Mouse (Mus musculus): ENCODE data around the gene Fam166a.
A peak's percentile ranks its signal among the peaks of the same experiment; 100 is the strongest.

Fam166a gene

GRCm38 (mm10) chr2:25223681-25224491 lies 5.3 kb downstream of the Fam166a start:
- peak; percentile 85 for DNase-seq

DNA sequence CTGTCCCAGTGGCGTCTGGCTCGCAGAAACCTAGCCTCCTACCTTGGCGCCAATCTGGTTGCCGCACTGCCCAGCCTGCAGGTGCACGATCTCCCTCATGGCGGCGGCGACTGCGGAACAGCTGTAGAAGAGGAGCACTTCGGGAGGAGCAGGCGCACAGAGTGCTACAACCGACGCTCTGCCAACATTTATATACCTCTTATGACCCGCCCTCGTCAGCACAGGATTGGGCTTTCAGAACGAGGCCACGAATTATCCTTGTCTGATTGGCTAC lies 5.9 kb downstream of the Fam166a start, which contains the start of gene Tubb4b:
TSS of gene Tubb4b (minus strand) at position 211 of the 274 bp plus-strand sequence.
- no peak for DNase-seq

- DNase-seq, result peak; percentile 100
Observed at GRCm38 (mm10) chr2:25224766-25225752, 6.5 kb downstream of the Fam166a start.

GRCm38 (mm10) chr2:25225811-25226379 lies 7.3 kb downstream of the Fam166a start:
- DNase-seq, result no peak

- DNase-seq, result no peak
Observed at GRCm38 (mm10) chr2:25226864-25227263, 8.3 kb downstream of the Fam166a start.

GRCm38 (mm10) chr2:25227406-25227805 lies 8.9 kb downstream of the Fam166a start:
- DNase-seq, result no peak

- peak; percentile 94 for DNase-seq
Observed at GRCm38 (mm10) chr2:25228431-25228889, 9.9 kb downstream of the Fam166a start.

- DNase-seq, result no peak
Observed at GRCm38 (mm10) chr2:25228995-25229530, 10.5 kb downstream of the Fam166a start.

DNA sequence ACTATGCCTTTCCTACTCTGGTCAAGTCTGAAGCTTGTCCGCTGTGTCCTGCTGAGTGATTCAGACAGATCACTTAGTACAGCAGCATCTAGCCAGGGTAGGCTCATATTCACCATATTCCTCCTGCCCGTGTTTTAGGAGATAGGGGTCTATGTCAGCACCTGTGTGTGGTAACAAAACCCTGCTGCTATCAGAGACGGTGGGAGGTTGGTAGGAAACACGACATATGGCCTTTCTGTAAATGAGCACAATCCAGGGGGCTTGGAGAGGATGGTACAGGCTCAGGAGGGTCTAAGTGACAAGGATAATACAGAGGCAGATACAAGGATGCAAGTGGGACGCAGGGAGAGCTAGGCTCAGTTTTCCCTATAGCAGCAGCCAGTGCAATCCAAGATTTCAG lies 11.0 kb downstream of the Fam166a start:
- DNase-seq, result no peak

DNA sequence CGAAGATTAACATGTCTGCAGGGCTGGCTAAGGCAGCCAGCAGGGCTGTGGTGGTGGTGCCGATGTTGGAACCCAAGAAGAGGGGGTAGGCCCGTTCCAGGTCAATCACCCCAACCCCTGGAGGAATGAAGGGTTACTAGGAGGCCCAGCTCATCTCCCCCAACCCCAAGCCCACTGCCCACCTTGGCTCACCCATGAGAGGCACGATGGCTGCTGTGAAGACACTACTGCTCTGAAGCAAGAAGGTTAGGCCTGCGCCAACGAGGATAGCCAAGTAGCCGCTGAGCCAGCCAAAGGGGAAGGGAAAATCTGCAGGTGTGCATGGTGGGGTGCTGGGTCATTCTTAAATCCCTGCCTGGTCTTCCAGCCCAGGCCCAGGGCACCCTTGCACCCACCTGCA lies 12.0 kb downstream of the Fam166a start:
- DNase-seq, result no peak

- DNase-seq, result no peak
Observed at GRCm38 (mm10) chr2:25231038-25231437, 12.5 kb downstream of the Fam166a start.

GRCm38 (mm10) chr2:25233421-25233820 lies 14.9 kb downstream of the Fam166a start:
- DNase-seq, result no peak

DNA sequence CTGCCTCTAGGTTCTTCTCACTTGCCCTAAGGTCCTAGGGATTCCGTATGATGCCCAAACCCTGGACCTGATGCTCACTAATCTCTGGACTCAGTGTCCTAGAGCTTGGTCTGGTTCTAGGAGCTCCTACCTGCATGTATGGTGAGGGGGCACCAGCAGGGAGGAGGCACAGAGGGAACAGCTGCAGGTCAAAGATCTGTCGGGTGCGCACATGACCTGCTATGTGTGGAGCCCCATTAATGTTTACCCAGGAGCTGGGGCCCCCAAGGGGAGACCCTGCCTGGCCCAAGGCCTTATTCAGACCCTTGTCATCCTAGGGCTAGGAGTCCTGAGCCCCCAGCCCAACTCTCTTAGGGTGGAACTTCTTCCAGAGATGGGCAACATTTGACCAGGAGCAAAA lies 15.5 kb downstream of the Fam166a start, which contains the start of gene Slc34a3:
TSS of gene Slc34a3 (minus strand) at position 315 of the 400 bp plus-strand sequence.
- DNase-seq, result peak; percentile 63

GRCm38 (mm10) chr2:25234551-25235220 lies 16.1 kb downstream of the Fam166a start:
- peak; percentile 78 for DNase-seq

DNA sequence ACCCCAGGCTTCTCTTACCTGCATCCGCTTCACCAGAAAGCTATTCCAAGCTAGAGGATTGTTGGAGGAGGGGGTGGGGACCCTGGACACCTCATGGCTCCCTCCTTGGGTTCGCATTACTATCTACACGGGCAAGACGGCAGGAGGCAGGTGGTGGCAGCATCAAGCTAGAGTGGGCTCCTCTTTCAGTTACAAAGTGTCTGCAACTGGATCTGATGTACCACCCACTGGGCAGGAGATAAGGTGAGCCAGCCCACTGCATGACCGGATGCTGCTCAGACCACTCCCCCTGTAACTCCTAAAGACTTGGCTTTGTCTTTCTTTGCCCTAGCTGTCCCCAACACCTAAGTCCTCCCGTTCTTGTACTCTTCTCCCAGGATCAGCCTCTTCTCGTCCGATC lies 18.1 kb downstream of the Fam166a start, which contains the start of gene Rnf224:
TSS of gene Rnf224 (minus strand) at position 174 of the 400 bp plus-strand sequence.
- DNase-seq, result no peak

DNA sequence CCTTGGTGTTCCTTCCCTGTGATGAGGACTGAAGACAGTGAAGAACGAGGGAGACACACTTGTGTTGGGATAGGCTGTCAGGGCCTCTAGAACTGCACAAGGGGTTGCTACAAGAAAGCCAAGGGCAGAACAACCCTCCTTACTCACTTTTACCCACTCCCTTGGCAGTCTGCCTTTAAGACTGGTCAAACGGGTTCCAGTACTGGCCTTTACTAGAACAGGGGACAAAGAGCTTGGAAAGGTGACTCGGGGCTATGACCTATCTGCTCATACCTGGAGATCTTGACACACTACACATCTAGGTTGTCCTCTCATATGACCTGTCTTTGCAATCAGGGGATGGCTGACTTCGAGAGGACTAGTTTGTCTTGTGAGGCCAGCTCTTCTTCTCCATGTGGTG lies 19.0 kb downstream of the Fam166a start:
- peak; percentile 72 for DNase-seq

DNA sequence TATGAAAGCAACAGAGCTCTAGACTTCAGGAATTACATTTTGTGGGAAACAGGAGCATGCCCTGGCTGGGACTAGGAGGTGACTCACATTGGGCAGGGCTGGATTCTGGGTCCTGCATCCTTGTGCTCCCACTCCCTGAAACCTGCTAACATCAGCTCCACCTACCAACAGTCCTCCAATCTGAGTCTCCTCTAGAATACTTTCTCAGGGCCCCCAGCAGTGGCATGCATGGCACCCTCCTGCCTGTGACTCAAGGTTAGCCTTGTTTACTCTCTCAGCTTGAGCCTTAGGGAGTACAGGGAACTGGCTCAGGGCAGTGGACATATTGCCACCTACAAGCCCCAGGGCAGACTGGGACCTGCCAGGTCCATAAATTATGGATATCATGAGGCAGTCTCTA lies 19.6 kb downstream of the Fam166a start:
- DNase-seq, result no peak

DNA sequence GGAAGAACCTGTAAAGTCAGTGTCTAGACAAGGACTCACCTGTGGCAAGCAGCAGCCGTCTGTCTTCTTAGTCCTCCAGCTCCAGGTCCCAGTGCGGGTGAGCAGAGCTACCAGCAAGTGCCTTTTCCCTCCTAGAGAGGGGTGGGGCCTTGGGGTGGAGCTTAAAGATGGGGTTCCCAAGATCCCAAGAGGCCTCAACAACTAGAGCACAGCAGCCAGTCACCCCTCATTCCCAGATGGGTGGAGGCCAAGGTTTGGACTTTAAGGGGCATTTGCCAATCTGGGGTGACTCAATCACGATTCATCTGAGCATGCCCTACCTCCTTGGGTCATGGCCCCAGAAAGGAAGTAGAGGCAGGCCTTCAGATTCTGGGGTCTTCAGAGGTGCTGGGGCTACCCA lies 21.2 kb downstream of the Fam166a start:
- DNase-seq, result no peak

DNA sequence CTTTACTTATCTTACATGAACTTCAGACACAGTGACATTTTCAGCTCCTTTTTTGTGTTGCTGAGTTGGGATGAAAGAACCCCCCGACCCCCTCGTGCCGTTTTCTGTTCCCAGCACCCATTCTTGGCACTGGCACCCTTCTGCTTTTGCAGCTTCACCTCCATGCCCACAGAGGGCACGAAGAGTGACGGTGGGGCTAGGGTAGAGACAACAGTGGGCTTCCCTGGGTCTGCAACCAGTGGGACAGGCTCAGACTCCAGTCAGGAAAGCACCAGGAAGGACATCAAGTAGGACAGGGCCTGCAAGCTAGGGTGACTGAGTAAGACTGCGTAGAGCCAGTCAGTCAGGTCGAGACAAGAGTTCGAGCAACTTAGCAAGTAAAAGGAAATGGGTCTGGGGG lies 21.8 kb downstream of the Fam166a start:
- DNase-seq, result no peak

DNA sequence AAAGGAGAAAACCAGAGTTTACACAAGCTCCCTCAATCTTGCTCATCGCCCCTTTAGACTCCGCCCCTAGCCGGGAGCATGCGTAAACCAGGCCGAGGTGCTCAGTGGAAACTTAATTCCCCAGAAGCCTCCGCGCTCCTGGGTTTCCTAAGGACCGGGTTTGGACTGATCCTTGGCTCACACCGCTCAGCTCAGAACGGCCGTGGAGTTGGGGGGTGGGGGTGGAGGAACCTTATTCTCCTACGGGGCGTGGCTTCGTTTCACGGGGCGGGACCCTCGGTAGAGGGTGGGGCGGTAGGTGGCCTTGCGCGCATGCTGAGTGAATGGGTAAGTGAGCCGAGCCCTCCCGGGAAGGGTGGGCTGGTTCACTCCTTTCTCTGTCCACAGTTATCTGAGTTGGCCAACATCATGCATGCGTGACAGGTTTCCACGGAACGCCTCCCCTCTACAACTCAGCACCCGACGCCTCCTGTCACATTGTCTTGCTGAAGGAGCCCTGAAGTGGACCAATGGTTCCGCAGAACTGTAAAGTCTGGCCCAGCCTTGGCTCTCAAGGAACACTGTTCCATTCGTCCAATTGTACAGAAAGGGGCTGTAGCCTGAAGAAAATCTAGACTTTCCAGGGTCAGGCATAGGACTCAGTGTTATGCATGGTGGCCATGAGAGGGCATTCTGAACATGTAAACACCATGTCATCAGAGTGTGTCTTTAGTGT lies 22.3 kb downstream of the Fam166a start:
- DNase-seq, result peak; percentile 88

- no peak for DNase-seq
Observed at GRCm38 (mm10) chr2:25241438-25241775, 22.9 kb downstream of the Fam166a start.

GRCm38 (mm10) chr2:25242101-25242506 lies 23.6 kb downstream of the Fam166a start, which contains the start of the genes Rnf208 and Cysrt1:
TSS of gene Rnf208 (plus strand) at chr2:25242255.
TSS of gene Cysrt1 (minus strand) at chr2:25242452.
- no peak for DNase-seq

Data from kidney, adult 11 months (tissue).